Mouse (Mus musculus) A20 (cell line): ENCODE measurements around the gene C8a.

Experiments used
- DNase-seq: peaks from one replicate; pipeline ENCODE4 v3.0.0-alpha.2; 2011; ENCODE audit warnings: low read depth, low spot score

C8a gene

DNA sequence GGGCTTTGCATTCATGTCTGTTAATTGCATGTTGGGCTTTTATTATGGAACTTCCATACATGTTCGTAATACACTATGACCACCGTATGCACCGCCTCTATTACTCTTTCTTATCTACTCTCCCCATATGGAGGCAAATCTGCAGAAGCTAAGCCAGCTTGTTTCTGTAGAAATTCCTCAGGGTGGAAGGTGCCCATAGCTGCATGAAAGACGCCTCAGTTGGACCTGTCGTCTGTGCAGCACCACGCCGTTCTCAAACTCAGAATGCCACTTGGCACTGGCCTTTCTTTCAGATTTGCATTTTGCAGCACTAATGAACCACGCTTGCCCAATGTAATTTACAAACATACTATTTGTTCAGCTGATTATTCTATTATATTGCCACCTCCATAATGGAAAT lies 106.6 kb downstream of the C8a start:
- DNase-seq = no peak

DNA sequence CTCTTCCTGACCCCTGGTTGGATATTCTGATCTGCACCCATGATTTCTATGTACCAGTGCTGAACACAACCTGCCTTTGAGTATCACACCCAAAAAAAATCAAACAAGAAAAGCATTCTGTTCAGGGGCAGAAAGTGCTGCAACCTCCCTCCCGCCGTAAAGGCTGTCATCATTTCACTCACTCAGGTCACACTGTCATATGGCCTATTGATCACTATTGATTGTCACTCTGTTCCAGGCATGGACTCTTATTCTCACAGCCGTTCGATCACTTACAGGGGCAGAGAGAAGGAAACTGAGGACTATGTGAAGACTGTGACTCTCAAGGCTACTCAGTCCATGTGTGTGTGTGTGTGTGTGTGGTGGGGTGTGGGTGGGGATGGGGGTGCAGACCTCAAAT lies 108.0 kb downstream of the C8a start:
- DNase-seq = no peak

DNA sequence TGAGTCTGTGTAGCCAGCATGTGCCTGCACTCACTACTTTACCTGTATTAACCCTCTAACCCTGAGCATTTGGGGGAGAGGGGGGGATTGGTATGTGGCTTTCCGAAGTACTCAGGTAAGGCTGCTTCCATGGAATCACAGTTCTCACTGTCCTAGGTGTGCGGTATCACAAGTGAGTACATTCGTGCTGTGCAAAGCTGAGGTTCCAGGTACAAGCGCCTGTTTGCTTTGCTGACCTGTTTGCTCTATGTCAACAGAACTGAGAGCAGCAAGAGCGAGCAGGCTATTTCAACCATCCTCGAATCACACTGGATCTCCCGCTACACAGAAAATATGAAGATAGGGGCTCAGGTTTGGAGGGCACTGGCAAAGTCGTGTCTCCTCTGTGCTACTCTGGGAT lies 110.1 kb downstream of the C8a start, which contains the start of gene C8b:
TSS of gene C8b (plus strand) at position 253 of the 400 bp plus-strand sequence.
- no peak for DNase-seq
